Mouse (Mus musculus) forebrain, embryonic 11.5 days (tissue): ENCODE data around the gene Slc17a8. TPM values are rescaled to one million over a fixed set of nuclear protein-coding genes. Genes with fewer than 3 reads are reported as not detected.
"Not testable (repeated sequence)": the region's sequence is repeated elsewhere in the genome, so short reads cannot be mapped to it uniquely, and the experiment has no call there.

Source experiments
- ATAC-seq: fragments of 200-750 bp; cut with Nextera tagmentation; replicated peaks from 2 replicates; pipeline ENCODE4 v1.8.0; 2017; ENCODE audit warnings: moderate TSS enrichment; ENCODE audit not compliant: low FRiP score
- DNase-seq: peaks from one replicate; pipeline ENCODE4 v3.0.0-alpha.2; 2017; ENCODE audit warnings: low spot score
- H3K27ac ChIP-seq: fragments of 300-500 bp; sonication (generic); 2 replicates; pipeline ENCODE4 v1.5.1; 2014; ENCODE audit warnings: low read depth, low read length
- H3K27me3 ChIP-seq: fragments of 300-500 bp; sonication (generic); 2 replicates; pipeline ENCODE4 v1.6.1; 2014; ENCODE audit warnings: mild to moderate bottlenecking, low read length, mixed read lengths; ENCODE audit not compliant: control insufficient read depth, insufficient read depth
- H3K36me3 ChIP-seq: fragments of 300-500 bp; sonication (generic); 2 replicates; pipeline ENCODE4 v1.6.1; 2014; ENCODE audit warnings: mild to moderate bottlenecking, low read length, moderate library complexity, mixed read lengths; ENCODE audit not compliant: control insufficient read depth, insufficient read depth
- H3K4me1 ChIP-seq: fragments of 300-500 bp; sonication (generic); replicated peaks from 2 replicates; pipeline ENCODE4 v1.6.1; 2014; ENCODE audit warnings: low read length, mixed read lengths; ENCODE audit not compliant: control insufficient read depth, insufficient read depth
- H3K4me2 ChIP-seq: fragments of 300-500 bp; sonication (generic); 2 replicates; pipeline ENCODE4 v1.6.1; 2014; ENCODE audit warnings: low read depth, mild to moderate bottlenecking, low read length, moderate library complexity, mixed read lengths; ENCODE audit not compliant: severe bottlenecking
- H3K4me3 ChIP-seq: fragments of 300-500 bp; sonication (generic); 2 replicates; pipeline ENCODE4 v1.5.1; 2014; ENCODE audit warnings: low read depth, low read length
- H3K9ac ChIP-seq: fragments of 300-500 bp; sonication (generic); 2 replicates; pipeline ENCODE4 v1.6.1; 2014; ENCODE audit warnings: low read length
- H3K9me3 ChIP-seq: fragments of 300-500 bp; sonication (generic); 2 replicates; pipeline ENCODE4 v1.6.1; 2016; ENCODE audit warnings: low read length, mixed read lengths; ENCODE audit not compliant: control insufficient read depth
- WGBS: fragments of 180-500 bp; shearing (Covaris S2); extraction: QIAGEN DNeasy Blood & Tissue Kit; methylation state at CpG from one replicate; pipeline ENCODE4 v1.1.7; 2014; 5-methylcytosine and 5-hydroxymethylcytosine counted together
- polyA plus RNA-seq: library from polyadenylated mRNA; unstranded; fragments of >200 nt; fragmentation: Nextera tagmentation; extraction: Ambion mirVana; gene quantifications from 2 replicates; pipeline ENCODE4 v1.2.1, GENCODE M21; 2014

The Slc17a8 gene
- polyA plus RNA-seq, 1 experiment from 2014 or later, result 0.28 TPM

GRCm38 (mm10) chr10:89553855-89554254, 67.2 kb downstream of the Slc17a8 start:
- H3K27ac ChIP-seq, H3K9ac ChIP-seq, H3K4me2 ChIP-seq, H3K27me3 ChIP-seq, H3K4me1 ChIP-seq, H3K36me3 ChIP-seq, H3K9me3 ChIP-seq, H3K4me3 ChIP-seq, DNase-seq, ATAC-seq: not testable (repeated sequence)
- WGBS, result 90% methylated on average over 7 of the region's 7 CpGs

DNA sequence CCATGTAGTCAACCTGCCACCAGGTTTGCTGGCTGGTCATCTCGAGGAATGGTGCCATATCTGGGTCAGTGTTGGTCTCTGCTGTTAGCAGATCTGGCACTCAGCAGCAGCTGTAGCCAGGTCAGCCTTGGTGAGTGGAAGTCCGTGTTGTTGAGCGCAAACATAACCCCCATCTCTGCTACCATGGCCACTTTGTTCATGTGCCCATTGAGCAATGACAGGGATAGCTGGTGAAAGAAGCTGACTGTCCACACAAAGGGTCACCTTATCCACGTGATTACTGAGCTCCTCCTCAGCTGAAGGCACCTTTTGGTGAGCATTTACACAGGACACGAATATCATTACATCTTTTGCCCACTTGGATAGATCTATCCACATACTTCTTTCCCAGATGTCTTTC, 68.0 kb downstream of the Slc17a8 start:
- H3K4me1 ChIP-seq, result no peaks in the 10 kb centered on the region
- H3K4me3 ChIP-seq, result no peak overlapping the region
- no peak overlapping the region for H3K4me2 ChIP-seq
- no peak for ATAC-seq
- H3K27ac ChIP-seq, result no peak overlapping the region
- no peak overlapping the region for H3K9ac ChIP-seq
- no peaks in the 10 kb centered on the region for H3K27me3 ChIP-seq
- 69% methylated on average over 5 of the region's 5 CpGs for WGBS
- DNase-seq, result no peak
- H3K9me3 ChIP-seq, result no peaks in the 10 kb centered on the region
- H3K36me3 ChIP-seq, result no peaks in the 10 kb centered on the region

DNA sequence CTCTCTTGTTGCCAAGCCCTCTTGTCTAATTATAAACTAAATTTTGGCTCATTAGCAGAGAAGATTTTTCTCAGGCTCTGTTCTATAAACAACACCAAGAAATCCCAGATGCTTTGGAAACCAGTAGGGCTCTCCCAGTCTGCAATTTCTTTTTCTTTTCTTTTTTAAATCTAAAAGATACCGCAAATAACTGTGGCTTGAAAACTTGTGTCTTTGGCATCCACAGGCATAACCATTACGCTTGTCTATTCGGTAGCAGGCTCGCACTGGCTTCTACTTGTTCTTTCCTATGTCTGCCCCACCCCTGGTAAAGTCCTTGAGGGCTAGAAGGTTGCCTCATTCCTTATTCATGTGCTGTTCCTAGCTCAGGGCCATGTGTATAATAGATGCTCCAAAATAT, 69.4 kb downstream of the Slc17a8 start:
- DNase-seq (no peak), ATAC-seq (no peak)
- Histone ChIP-seq H3K27me3 (no peaks in the 10 kb centered on the region), H3K36me3 (no peaks in the 10 kb centered on the region), H3K27ac (no peak overlapping the region), H3K4me3 (no peak overlapping the region), H3K4me2 (no peak overlapping the region), H3K9ac (no peak overlapping the region), H3K4me1 (no peaks in the 10 kb centered on the region), H3K9me3 (no peaks in the 10 kb centered on the region)
- WGBS, result 94% methylated on average over 4 of the region's 4 CpGs

DNA sequence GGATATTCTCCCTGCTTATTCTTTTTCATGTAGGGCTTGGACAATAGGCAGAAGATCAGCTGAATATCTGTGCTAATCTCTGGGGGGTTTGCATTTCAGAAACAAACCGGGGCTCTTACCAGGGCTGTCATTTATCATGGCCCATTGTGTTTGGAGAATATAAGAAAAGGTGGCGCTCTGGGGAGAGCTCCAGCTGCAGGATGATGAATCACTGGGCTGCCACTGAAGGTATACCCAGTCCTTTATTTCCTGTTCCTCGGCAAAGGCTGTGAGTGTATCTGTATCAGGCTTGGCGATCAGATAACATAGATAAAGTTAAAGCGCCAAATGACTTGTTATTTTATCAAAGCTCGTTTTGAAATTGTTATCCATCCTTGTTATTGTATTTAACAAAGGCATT, 73.0 kb downstream of the Slc17a8 start:
- no peaks in the 10 kb centered on the region for H3K9me3 ChIP-seq
- no peak for DNase-seq
- WGBS, result 73% methylated on average over 6 of the region's 6 CpGs

DNA sequence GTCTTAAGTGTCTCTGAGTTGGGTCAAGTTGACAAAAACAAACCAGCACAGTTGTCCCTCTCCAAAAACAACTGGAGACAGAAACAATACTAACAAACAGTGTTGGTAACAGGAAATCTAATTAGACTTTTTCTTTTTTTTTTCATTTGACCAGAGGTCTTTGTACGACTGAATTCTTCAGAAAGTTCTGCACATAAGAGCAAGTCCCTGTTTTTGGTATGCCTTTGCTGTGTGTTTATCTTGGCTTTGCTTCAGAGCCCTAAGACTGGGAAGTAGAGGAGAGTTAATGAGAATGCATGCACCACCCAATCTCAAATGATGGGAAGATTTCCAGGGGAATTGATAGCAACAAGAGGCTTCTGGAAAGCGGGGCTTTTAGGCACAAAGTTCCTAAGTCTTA, 74.1 kb downstream of the Slc17a8 start:
- H3K27ac ChIP-seq, result no peak overlapping the region
- ATAC-seq, result no peak
- no peaks in the 10 kb centered on the region for H3K9me3 ChIP-seq
- no peaks in the 10 kb centered on the region for H3K36me3 ChIP-seq
- 82% methylated on average over 2 of the region's 2 CpGs for WGBS
- no peak overlapping the region for H3K4me3 ChIP-seq
- DNase-seq, result no peak
- H3K9ac ChIP-seq, result no peak overlapping the region
- H3K4me1 ChIP-seq, result no peaks in the 10 kb centered on the region
- H3K27me3 ChIP-seq, result no peaks in the 10 kb centered on the region
- H3K4me2 ChIP-seq, result no peak overlapping the region

More for the DNA sequence above, 73.0 kb downstream of the Slc17a8 start:
- Histone ChIP-seq H3K4me2 (no peak overlapping the region), H3K9ac (no peak overlapping the region), H3K36me3 (no peaks in the 10 kb centered on the region), H3K27ac (no peak overlapping the region), H3K4me1 (no peaks in the 10 kb centered on the region), H3K4me3 (no peak overlapping the region), H3K27me3 (no peaks in the 10 kb centered on the region)
- no peak for ATAC-seq

DNA sequence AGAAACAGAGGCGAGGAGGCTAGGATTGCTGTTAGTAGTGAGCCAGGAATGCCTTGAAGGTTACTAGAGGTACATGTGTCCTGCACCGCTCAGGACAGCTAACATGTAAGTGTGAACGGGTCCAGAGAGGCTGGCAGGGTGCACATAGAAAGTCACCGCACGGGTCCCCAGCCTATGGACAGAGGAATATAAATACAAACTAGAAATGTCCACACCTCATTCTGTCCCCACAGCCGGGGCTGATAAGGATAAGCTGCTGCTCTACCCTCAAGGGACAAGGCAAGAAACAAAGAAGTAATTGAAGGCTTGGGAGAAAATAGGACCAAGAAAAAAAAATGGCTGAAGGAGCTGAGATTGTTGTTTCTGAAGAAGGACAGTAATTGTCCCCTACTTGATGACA, 77.2 kb downstream of the Slc17a8 start:
- no peak overlapping the region for H3K9ac ChIP-seq
- WGBS, result 77% methylated on average over 6 of the region's 6 CpGs
- H3K4me3 ChIP-seq, result no peak overlapping the region
- no peak overlapping the region for H3K4me2 ChIP-seq
- ATAC-seq, result no peak
- no peaks in the 10 kb centered on the region for H3K27me3 ChIP-seq
- H3K27ac ChIP-seq, result no peak overlapping the region
- no peaks in the 10 kb centered on the region for H3K4me1 ChIP-seq
- H3K36me3 ChIP-seq, result no peaks in the 10 kb centered on the region
- no peak for DNase-seq
- no peaks in the 10 kb centered on the region for H3K9me3 ChIP-seq

DNA sequence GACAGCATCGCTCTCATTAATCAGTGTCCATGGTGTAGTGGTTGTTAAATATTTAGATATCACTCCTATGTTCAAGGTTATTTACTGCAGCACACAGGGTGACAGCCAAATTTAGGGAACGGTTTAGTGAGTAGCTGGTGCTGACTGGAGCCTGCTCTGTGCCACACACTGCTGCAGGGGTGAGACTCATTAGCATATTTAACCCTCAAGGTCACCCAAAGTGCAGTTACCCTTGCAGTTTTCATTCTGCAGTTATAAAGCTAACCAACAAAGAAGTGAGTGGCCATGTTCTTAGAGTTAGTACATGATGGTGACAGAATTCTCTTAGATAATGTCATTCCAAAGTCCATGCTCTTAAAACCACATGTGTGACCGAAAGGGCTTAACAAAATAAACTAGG, 78.7 kb downstream of the Slc17a8 start:
- Histone ChIP-seq H3K27ac (no peak overlapping the region), H3K9me3 (no peaks in the 10 kb centered on the region), H3K9ac (no peak overlapping the region), H3K27me3 (no peaks in the 10 kb centered on the region), H3K36me3 (no peaks in the 10 kb centered on the region), H3K4me2 (no peak overlapping the region), H3K4me3 (no peak overlapping the region), H3K4me1 (no peaks in the 10 kb centered on the region)
- WGBS, result 91% methylated on average over 3 of the region's 3 CpGs
- ATAC-seq (no peak), DNase-seq (no peak)

DNA sequence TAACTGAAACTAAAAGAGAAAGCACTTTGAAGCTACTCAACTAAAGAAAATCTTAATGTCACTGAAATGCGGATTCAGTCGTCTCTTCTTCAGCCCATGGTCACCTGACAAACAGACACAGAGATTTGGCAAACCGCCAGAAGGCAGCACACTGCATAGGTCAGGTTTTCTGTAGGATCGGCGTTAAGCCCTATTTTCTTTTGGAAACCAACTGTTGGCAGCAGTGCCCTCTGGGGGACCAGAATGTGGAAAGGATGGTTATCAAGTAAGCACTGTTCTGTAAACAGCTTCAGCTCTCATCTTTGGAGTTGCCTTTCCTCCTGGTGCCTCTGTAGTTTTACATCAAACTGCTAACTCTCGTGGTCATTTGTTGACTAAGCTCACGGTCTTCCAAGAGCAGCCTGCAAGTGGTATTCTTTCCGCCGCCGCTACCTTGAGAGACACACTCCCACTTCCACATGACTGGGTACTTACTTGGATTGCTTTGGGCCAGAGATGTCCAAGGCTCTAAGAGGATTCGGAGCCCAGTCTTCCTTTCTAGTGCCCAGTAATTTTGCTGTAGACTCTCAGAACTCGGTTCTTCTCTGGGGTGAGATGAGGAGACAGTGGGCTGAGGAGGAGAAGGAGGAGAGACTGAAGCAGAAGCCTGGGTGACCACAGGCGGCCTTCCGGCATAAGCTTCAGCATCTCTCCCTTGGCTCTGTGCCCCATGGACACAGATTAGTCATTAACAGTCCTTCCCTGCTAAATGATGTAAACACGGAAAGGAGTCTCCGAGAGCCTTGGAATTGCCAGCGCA, 87.9 kb downstream of the Slc17a8 start, which contains the start of gene Nr1h4:
Gene Nr1h4, minus strand, starts transcription at position 657 of the 799 bp plus-strand sequence.
- H3K4me3 ChIP-seq, result no peak within 1 kb of the TSS
- no peaks in the 10 kb centered on the region for H3K9me3 ChIP-seq
- H3K27me3 ChIP-seq, result no peaks in the 10 kb centered on the region
- ATAC-seq (no peak), DNase-seq (no peak)
- no peaks in the 10 kb centered on the region for H3K36me3 ChIP-seq
- no peaks in the 10 kb centered on the region for H3K4me1 ChIP-seq
- H3K4me2 ChIP-seq, result no peak within 1 kb of the TSS
- no peak within 1 kb of the TSS for H3K27ac ChIP-seq
- 89% methylated on average over 17 of the region's 17 CpGs for WGBS
- H3K9ac ChIP-seq, result no peak within 1 kb of the TSS

DNA sequence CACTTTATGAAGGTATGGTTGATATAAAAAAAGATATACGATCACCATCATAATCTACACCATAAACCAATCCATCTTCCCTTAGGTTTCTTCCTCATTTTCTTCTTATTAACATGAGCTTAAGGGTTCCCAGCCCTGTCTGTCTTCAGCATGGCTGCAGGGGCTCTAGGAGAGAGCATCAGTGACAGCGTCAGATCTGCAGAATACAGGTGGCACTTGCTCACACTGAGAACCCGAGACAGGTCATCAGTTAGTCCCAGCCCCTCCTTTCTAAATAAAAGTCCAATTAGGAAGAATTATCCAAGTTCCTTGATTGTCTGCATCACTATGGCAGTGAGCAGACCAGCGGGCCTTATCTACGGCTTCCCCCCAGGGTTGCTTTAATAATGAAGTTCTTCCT, 88.6 kb downstream of the Slc17a8 start:
- WGBS, result 79% methylated on average over 5 of the region's 5 CpGs
- H3K4me3 ChIP-seq, result no peak overlapping the region
- DNase-seq, result no peak
- no peak overlapping the region for H3K4me2 ChIP-seq
- no peak for ATAC-seq
- no peaks in the 10 kb centered on the region for H3K9me3 ChIP-seq
- H3K36me3 ChIP-seq, result no peaks in the 10 kb centered on the region
- H3K27me3 ChIP-seq, result no peaks in the 10 kb centered on the region
- no peak overlapping the region for H3K9ac ChIP-seq
- no peaks in the 10 kb centered on the region for H3K4me1 ChIP-seq
- H3K27ac ChIP-seq, result no peak overlapping the region
